Mouse (Mus musculus) MEL-GATA-1-ER (cell line): Measurements from ENCODE around the gene Epyc.

Source experiments
- DNase-seq: peaks from one replicate; pipeline ENCODE4 v3.0.0-alpha.2; 2012; ENCODE audit warnings: low read depth; ENCODE audit errors: extremely low read depth

Epyc gene

DNA sequence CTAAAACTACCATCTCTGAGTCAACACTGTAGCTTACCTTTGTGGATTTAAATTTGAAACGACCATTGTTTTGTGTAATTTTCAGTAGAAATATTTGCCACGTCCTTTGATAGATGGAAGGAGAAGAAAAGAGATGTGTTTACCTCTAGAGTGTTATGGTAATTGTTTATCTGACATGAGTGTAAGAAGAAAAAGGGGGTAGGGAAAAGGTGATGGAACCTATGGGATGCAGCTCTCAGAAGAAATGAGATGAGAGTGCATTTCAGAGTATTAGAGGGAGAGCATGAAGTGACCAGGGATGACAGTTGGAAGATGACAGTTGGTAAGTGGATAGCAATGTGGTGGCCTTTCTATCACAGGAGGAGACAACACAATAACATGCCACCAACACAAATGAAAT lies at the start of gene Epyc:
TSS of gene Epyc (plus strand) at position 301 of the 400 bp plus-strand sequence.
- DNase-seq, result no peak

DNA sequence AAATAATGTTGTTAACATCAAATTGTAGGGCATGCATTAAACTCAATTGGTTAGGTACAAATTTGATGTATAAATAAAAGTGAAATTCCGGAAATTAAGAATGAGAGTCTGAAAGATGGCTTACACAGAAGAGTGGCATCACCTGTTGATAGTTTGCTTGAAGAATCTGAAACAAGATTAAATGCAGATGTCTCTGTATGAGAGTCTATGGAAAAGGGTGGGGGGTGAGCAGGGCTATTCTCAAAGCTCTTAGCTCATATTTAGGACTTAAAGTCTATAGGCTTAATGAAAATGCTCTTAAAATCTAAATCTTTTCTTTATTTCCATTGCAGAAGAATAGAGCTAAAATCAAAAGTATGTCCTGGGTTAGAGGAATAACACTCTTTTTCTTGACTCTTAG lies 48.2 kb upstream of the Epyc start:
- no peak for DNase-seq

- no peak for DNase-seq
Measured at GRCm38 (mm10) chr10:97601744-97602143, 42.1 kb upstream of the Epyc start.

- DNase-seq, result no peak
Measured at GRCm38 (mm10) chr10:97603256-97603655, 40.6 kb upstream of the Epyc start.

DNA sequence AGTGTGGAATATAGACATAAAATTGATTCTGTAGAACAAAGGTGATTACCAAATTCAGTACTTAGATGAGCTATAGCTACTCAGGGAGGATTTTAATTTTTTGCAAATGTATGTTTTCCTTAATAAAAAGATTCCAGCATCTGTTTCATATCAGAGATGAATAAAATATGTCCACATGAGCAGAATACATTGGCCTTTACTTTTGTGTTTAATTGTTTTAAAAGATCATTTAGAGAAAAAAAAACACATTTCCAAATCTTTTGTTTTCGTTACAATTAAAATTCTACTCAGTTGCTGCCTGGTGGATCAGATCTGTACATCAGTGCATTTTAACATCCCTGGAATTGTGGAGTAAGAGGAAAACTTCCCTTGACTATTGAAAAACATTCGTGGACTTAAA lies 37.3 kb upstream of the Epyc start, which contains the start of gene Kera:
TSS of gene Kera (plus strand) at position 301 of the 400 bp plus-strand sequence.
- DNase-seq, result no peak

DNA sequence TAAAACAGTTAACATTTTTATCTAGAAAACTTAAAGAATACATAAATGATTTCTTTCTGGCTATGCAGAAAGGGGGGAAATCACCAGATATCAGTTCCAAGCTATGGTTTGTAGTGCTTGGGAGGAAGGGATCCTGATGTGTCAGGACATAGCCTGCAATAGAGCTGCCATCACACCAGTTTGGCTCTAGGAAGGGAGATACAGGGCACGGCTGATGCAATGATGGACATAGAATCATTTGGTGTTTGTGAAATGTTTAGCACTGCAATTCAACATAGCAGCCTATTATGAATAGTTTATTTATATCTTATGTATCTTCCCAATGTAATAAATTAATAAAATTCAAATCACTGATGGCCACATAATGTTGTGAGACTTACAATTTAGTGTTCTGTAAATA lies 21.5 kb upstream of the Epyc start:
- DNase-seq, result no peak

- no peak for DNase-seq
Measured at GRCm38 (mm10) chr10:97624381-97624780, 19.5 kb upstream of the Epyc start.

DNA sequence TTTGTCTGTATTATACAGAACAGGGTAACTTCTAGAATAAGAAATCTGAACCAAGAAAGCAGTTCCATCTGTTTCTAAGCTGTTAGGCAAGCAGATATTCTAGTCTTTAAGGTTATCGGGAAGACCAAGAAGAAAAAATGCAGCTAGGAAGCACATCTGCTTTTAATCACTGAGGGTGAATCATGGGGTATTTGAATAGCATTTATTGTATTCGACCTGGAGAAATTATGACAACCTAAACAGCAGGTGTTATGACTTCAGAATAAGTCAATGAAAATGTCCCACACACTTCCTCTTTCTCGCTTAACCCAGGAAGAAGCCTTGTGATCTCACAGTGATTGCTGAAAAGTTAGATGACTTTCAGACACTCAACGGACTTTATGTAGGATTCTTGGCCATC lies 18.8 kb upstream of the Epyc start:
- DNase-seq, result no peak

GRCm38 (mm10) chr10:97626543-97626942 lies 17.3 kb upstream of the Epyc start:
- DNase-seq, result no peak

- no peak for DNase-seq
Measured at GRCm38 (mm10) chr10:97631061-97631460, 12.8 kb upstream of the Epyc start.

- no peak for DNase-seq
Measured at GRCm38 (mm10) chr10:97641926-97642325, 1.9 kb upstream of the Epyc start.

DNA sequence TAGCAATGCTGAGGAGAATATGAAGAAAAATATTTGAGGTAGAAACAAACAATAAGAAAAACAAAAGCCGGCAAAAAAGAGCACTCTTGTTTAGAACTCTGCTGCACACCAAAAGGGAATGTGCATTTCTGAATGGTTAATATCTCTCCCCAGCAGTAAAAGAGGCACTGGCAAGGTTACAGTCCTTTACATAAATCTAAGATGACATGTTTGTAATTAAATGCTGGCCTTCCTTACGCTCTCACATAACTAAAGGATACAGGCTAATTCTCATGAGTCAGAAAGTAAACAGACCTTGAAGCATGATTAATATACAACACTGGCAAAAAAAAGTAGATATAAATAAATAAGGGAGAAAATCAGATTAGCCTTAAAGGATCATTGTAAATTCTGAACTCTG lies 6.5 kb downstream of the Epyc start:
- no peak for DNase-seq

GRCm38 (mm10) chr10:97659489-97659888 lies 15.6 kb downstream of the Epyc start:
- no peak for DNase-seq

GRCm38 (mm10) chr10:97668656-97669055 lies 24.8 kb downstream of the Epyc start:
- no peak for DNase-seq

- DNase-seq, result no peak
Measured at GRCm38 (mm10) chr10:97670202-97670601, 26.3 kb downstream of the Epyc start.

DNA sequence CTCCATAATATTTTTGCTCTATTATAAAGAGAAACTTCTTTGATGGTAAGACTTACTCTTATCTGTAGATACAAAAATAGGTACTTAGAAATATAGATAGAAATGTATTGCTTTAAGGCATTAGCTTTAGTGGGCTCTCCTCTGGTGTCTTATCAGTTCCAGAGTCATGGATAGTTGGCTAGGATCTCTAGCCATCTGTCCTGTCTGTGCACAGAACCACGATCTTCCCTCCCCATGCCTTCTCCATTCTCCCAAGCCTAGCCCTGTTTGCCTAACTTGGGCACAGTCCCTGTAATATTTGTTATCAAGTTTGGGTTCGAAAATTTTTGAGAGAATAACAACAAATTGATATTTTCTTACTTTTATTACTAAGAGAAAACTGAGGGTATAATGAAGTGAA lies 29.4 kb downstream of the Epyc start:
- no peak for DNase-seq

- no peak for DNase-seq
Measured at GRCm38 (mm10) chr10:97682981-97683380, 39.1 kb downstream of the Epyc start.

- DNase-seq, result no peak
Measured at GRCm38 (mm10) chr10:97687198-97687597, 43.3 kb downstream of the Epyc start.

- DNase-seq, result no peak
Measured at GRCm38 (mm10) chr10:97689425-97689824, 45.6 kb downstream of the Epyc start.

- DNase-seq, result no peak
Measured at GRCm38 (mm10) chr10:97692913-97693312, 49.0 kb downstream of the Epyc start, which contains the start of gene Ccer1. Gene Ccer1 (plus strand): TSS chr10:97693059.

GRCm38 (mm10) chr10:97693398-97694135 lies 49.7 kb downstream of the Epyc start:
- no peak for DNase-seq

GRCm38 (mm10) chr10:97702321-97702720 lies 58.5 kb downstream of the Epyc start:
- DNase-seq, result no peak

- DNase-seq, result peak; percentile 19
Measured at GRCm38 (mm10) chr10:97704562-97704961, 60.7 kb downstream of the Epyc start.
